Mouse (Mus musculus): ENCODE results near the gene Map3k9. TPM values are rescaled to one million over a fixed set of nuclear protein-coding genes. Genes with fewer than 3 reads are reported as not detected.
A peak's percentile ranks its signal among the peaks of the same experiment; 100 is the strongest.

Gene Map3k9
- polyA plus RNA-seq, 1 experiment from 2014 or later, result 2.4 TPM

DNA sequence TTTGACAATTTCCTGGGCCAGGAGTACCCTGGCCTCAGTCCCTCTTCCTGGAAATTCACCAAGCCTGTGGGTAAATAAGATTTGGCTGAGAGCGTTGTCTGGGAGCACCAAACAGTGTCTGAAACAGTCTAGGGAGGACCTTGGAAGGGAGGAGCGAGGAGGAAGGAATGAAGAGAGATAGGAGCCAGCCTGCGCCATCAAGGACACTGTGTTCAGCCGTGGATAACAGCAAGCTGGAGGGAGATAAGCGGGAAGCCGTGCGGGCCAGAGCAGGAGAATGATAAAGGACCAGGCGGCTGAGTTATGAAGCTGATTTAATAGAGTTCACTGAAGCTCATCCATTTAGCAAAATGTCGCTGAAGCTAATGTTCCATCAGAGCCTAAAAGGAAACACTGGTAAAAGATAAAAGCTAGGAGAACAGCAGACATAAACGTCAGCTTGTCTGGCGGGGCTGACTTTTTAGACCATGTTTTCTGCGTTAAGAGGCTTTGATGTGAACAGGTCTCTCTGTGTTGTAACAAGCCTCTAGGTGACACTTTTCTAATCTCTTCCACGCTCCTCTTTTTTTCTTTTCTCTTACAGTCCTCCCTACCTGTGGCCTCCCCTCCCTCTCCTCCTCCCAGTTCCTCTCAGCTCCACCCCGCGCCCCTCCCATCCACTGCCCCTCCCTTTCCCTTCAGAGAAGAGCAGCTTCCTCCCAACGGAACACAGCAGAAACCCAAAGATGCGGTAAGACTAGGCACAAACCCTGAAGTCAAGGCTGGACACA is 26.0 kb upstream of the Map3k9 start:
- no peak for TF ChIP-seq CTCF (IDR thresholded peaks at IDR 0.05; ENCODE audit: low read depth)
- Histone ChIP-seq H3K36me3 (ENCODE audit: control insufficient read depth, insufficient read depth) (no peaks in the 10 kb centered on the region), H3K27me3 (replicated peaks; ENCODE audit: control insufficient read depth, insufficient read depth, low read length) (no peaks in the 10 kb centered on the region), H3K27ac (ENCODE audit: low read depth, low read length) (no peak overlapping the region), H3K4me1 (replicated peaks; ENCODE audit: control insufficient read depth, insufficient read depth, low read length) (0 out of 2 replicates have a peak, but pooled peaks cover 4% of the 10 kb centered on the region), H3K9ac (ENCODE audit: low read depth, low read length) (no peak overlapping the region), H3K4me2 (replicated peaks; ENCODE audit: low read depth) (peak overlapping the region; percentile 68), H3K4me3 (ENCODE audit: low read depth, low read length) (peak overlapping the region; percentile 27), H3K9me3 (ENCODE audit: control insufficient read depth) (no peaks in the 10 kb centered on the region)
- 6% methylated on average over 17 of the region's 17 CpGs for WGBS
- peak; percentile 50 for ATAC-seq

DNA sequence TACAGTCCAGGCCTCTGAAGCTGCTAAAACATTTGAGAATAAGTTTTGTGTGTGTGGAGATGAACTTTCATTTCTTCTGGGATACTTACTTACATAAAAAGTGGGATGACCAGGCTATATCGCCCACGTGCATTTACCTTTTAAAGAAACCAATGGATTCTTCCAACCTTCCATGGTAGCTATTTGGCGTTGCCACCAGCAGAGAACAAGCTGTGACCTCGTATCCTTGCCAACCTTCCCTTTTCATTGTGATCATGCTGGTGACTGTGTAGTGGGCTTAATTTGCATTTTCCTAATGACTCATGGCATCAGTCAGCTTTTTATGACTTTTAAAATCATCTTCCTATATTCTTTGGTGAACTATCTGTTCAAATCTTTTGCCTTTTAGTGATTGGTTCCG is 25.1 kb upstream of the Map3k9 start:
- ATAC-seq, result no peak
- 95% methylated on average over 5 of the region's 5 CpGs for WGBS
- Histone ChIP-seq H3K27me3 (replicated peaks; ENCODE audit: control insufficient read depth, insufficient read depth, low read length) (no peaks in the 10 kb centered on the region), H3K27ac (ENCODE audit: low read depth, low read length) (no peak overlapping the region), H3K9ac (ENCODE audit: low read depth, low read length) (no peak overlapping the region), H3K4me2 (replicated peaks; ENCODE audit: low read depth) (no peak overlapping the region), H3K36me3 (ENCODE audit: control insufficient read depth, insufficient read depth) (no peaks in the 10 kb centered on the region), H3K4me1 (replicated peaks; ENCODE audit: control insufficient read depth, insufficient read depth, low read length) (0 out of 2 replicates have a peak, but pooled peaks cover 4% of the 10 kb centered on the region), H3K9me3 (ENCODE audit: control insufficient read depth) (no peaks in the 10 kb centered on the region), H3K4me3 (ENCODE audit: low read depth, low read length) (no peak overlapping the region)
- TF ChIP-seq CTCF (IDR thresholded peaks at IDR 0.05; ENCODE audit: low read depth), result no peak

DNA sequence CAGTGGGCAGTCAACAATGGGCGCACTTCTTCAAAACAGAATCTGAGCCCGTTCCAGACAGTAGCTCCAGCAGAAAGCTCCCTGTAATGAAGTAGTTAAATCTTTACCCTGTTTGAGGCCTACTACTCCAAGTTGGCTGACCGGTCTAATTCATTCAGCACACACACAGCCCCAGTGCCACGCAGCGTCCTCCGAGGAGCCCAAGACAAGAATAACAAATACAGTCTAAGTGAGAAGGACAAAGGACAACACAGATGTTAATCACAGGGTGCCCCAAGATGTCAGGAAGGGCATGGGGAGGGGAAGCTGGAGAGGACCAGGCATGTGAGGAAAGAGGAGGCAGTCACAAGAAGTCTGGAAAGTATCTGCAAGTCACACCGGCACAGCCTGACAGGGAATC is 22.8 kb upstream of the Map3k9 start:
- Histone ChIP-seq H3K4me3 (ENCODE audit: low read depth, low read length) (no peak overlapping the region), H3K4me2 (replicated peaks; ENCODE audit: low read depth) (no peak overlapping the region), H3K4me1 (replicated peaks; ENCODE audit: control insufficient read depth, insufficient read depth, low read length) (0 out of 2 replicates have a peak, but pooled peaks cover 4% of the 10 kb centered on the region), H3K36me3 (ENCODE audit: control insufficient read depth, insufficient read depth) (no peaks in the 10 kb centered on the region), H3K9ac (ENCODE audit: low read depth, low read length) (no peak overlapping the region), H3K27ac (ENCODE audit: low read depth, low read length) (no peak overlapping the region), H3K9me3 (ENCODE audit: control insufficient read depth) (no peaks in the 10 kb centered on the region), H3K27me3 (replicated peaks; ENCODE audit: control insufficient read depth, insufficient read depth, low read length) (no peaks in the 10 kb centered on the region)
- TF ChIP-seq CTCF (IDR thresholded peaks at IDR 0.05; ENCODE audit: low read depth), result no peak
- no peak for ATAC-seq
- WGBS, result 45% methylated on average over 7 of the region's 7 CpGs

DNA sequence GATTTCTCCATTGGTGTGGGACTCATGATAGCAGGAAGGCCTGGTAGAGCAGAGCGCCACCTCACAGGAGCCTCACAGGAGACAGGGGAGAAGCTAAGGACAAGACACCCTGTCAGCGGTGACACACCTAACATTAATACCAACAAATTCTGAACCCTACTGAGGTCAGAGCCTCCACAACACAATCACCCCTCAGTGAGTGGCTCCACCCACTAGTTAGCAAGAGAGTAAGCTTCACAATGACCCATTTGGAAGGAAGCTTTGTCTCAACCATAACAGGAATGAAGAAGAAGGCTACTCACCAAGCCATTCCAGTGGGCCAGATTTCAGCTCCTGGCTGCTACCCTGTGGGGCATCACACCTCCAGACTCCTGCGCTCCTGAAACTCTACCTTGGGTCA is 22.0 kb upstream of the Map3k9 start:
- Histone ChIP-seq H3K27me3 (replicated peaks; ENCODE audit: control insufficient read depth, insufficient read depth, low read length) (no peaks in the 10 kb centered on the region), H3K4me1 (replicated peaks; ENCODE audit: control insufficient read depth, insufficient read depth, low read length) (0 out of 2 replicates have a peak, but pooled peaks cover 3% of the 10 kb centered on the region), H3K36me3 (ENCODE audit: control insufficient read depth, insufficient read depth) (no peaks in the 10 kb centered on the region), H3K9me3 (ENCODE audit: control insufficient read depth) (no peaks in the 10 kb centered on the region), H3K4me2 (replicated peaks; ENCODE audit: low read depth) (no peak overlapping the region), H3K4me3 (ENCODE audit: low read depth, low read length) (no peak overlapping the region), H3K27ac (ENCODE audit: low read depth, low read length) (no peak overlapping the region), H3K9ac (ENCODE audit: low read depth, low read length) (no peak overlapping the region)
- TF ChIP-seq CTCF (IDR thresholded peaks at IDR 0.05; ENCODE audit: low read depth), result no peak
- WGBS, result over 99% methylated on average over 3 of the region's 3 CpGs
- ATAC-seq, result no peak

DNA sequence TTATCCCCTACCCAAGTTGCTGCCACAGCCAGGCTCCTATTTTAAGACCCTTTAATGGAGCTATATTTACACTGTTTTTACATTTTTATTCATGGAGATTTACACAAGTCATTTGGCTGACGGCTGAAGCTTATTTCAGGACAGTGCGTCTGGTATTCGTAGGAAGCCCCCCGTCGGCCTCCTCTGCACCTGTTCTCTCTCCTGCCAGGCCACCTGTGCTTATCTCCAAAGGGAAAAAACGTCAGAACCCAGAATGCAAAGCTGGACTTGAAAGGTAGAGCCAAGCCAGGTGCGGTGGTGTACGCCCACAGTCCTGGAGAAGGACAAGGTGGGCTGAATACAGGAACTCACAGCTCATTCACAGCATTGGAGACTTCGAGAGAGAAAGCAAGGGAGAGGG is 20.2 kb upstream of the Map3k9 start:
- 76% methylated on average over 9 of the region's 9 CpGs for WGBS
- H3K27ac ChIP-seq (ENCODE audit: low read depth, low read length), result no peak overlapping the region
- H3K4me2 ChIP-seq (replicated peaks; ENCODE audit: low read depth), result no peak overlapping the region
- no peak for TF ChIP-seq CTCF (IDR thresholded peaks at IDR 0.05; ENCODE audit: low read depth)
- no peaks in the 10 kb centered on the region for H3K9me3 ChIP-seq (ENCODE audit: control insufficient read depth)
- H3K27me3 ChIP-seq (replicated peaks; ENCODE audit: control insufficient read depth, insufficient read depth, low read length), result no peaks in the 10 kb centered on the region
- no peak for ATAC-seq
- H3K4me1 ChIP-seq (replicated peaks; ENCODE audit: control insufficient read depth, insufficient read depth, low read length), result no peaks in the 10 kb centered on the region
- no peak overlapping the region for H3K4me3 ChIP-seq (ENCODE audit: low read depth, low read length)
- no peak overlapping the region for H3K9ac ChIP-seq (ENCODE audit: low read depth, low read length)
- H3K36me3 ChIP-seq (ENCODE audit: control insufficient read depth, insufficient read depth), result no peaks in the 10 kb centered on the region

DNA sequence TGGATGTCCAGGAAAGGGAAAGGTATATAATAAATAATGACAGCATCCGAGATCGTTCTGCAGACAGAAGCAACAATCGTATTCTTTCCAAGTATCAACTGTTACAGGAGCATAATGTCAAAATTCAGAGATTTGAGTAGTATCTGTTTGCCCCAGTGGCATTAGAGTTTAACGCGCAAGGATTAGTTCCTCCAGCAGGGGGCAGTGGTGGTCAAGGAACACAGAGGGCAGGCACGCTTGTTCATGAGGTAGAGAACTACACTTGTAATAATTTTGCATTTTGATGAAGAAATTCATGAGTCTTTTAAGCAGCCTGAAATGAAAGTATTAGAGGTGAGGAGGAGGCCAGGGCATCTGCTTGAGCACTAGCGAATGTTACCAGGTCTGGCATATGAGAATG is 15.6 kb upstream of the Map3k9 start:
- Histone ChIP-seq H3K4me3 (ENCODE audit: low read depth, low read length) (no peak overlapping the region), H3K27ac (ENCODE audit: low read depth, low read length) (no peak overlapping the region), H3K36me3 (ENCODE audit: control insufficient read depth, insufficient read depth) (no peaks in the 10 kb centered on the region), H3K9ac (ENCODE audit: low read depth, low read length) (no peak overlapping the region), H3K4me2 (replicated peaks; ENCODE audit: low read depth) (no peak overlapping the region), H3K27me3 (replicated peaks; ENCODE audit: control insufficient read depth, insufficient read depth, low read length) (no peaks in the 10 kb centered on the region), H3K9me3 (ENCODE audit: control insufficient read depth) (no peaks in the 10 kb centered on the region), H3K4me1 (replicated peaks; ENCODE audit: control insufficient read depth, insufficient read depth, low read length) (no peaks in the 10 kb centered on the region)
- no peak for ATAC-seq
- 6% methylated on average over 7 of the region's 7 CpGs for WGBS
- TF ChIP-seq CTCF (IDR thresholded peaks at IDR 0.05; ENCODE audit: low read depth), result peak; percentile 98
